Mouse (Mus musculus): ENCODE data around the gene Cth.

- TF ChIP-seq POLR2A (IDR thresholded peaks at IDR 0.05; ENCODE audit: borderline replicate concordance, extremely low read depth, low read depth, low read length): no peak
- TF ChIP-seq CTCF (IDR thresholded peaks at IDR 0.05; ENCODE audit: insufficient read depth, low read length): no peak
Measured at GRCm38 (mm10) chr3:157957320-157957719, 32.4 kb upstream of the Cth start.

Measured in lung, adult 2 months (tissue).